Mouse (Mus musculus): Measurements from ENCODE around the gene Paqr3. TPM values are rescaled to one million over a fixed set of nuclear protein-coding genes. Genes with fewer than 3 reads are reported as not detected.

The Paqr3 gene
- polyA plus RNA-seq, 1 experiment from 2014 or later, result 0.57 TPM

- H3K4me1 ChIP-seq (ENCODE audit: control insufficient read depth, low read depth, low read length), result no peaks in the 10 kb centered on the region
- WGBS (ENCODE audit: insufficient replicate concordance), result 67% methylated on average over 12 of the region's 12 CpGs
- no peak for ATAC-seq (ENCODE audit: low read depth)
- no peak overlapping the region for H3K9ac ChIP-seq (ENCODE audit: low read depth, low read length)
- H3K27ac ChIP-seq (ENCODE audit: low read length), result no peak overlapping the region
- H3K4me2 ChIP-seq (ENCODE audit: low read depth, low read length), result no peak overlapping the region
- H3K9me3 ChIP-seq (replicated peaks; ENCODE audit: control insufficient read depth, low read length), result no peaks in the 10 kb centered on the region
- no peaks in the 10 kb centered on the region for H3K27me3 ChIP-seq (ENCODE audit: control insufficient read depth, insufficient read depth, low read depth, low read length)
- no peaks in the 10 kb centered on the region for H3K36me3 ChIP-seq (ENCODE audit: control insufficient read depth, insufficient read depth)
- no peak overlapping the region for H3K4me3 ChIP-seq (ENCODE audit: low read depth, low read length)
Observed at GRCm38 (mm10) chr5:97124977-97125376, 13.6 kb upstream of the Paqr3 start.

GRCm38 (mm10) chr5:97110697-97111096, 699 bp downstream of the Paqr3 start:
- Histone ChIP-seq H3K4me1 (ENCODE audit: control insufficient read depth, low read depth, low read length) (peaks cover 8% of the 10 kb centered on the region), H3K9me3 (replicated peaks; ENCODE audit: control insufficient read depth, low read length) (no peaks in the 10 kb centered on the region), H3K9ac (ENCODE audit: low read depth, low read length) (peak overlapping the region; percentile 64; the same call in 1 of the 2 replicates), H3K27me3 (ENCODE audit: control insufficient read depth, insufficient read depth, low read depth, low read length) (peaks cover 6% of the 10 kb centered on the region), H3K4me2 (ENCODE audit: low read depth, low read length) (peak overlapping the region; percentile 96), H3K36me3 (ENCODE audit: control insufficient read depth, insufficient read depth) (no peaks in the 10 kb centered on the region), H3K4me3 (ENCODE audit: low read depth, low read length) (peak overlapping the region; percentile 73), H3K27ac (ENCODE audit: low read length) (no peak overlapping the region)
- WGBS (ENCODE audit: insufficient replicate concordance), result 24% methylated on average over 5 of the region's 5 CpGs
- no peak for ATAC-seq (ENCODE audit: low read depth)

- WGBS (ENCODE audit: insufficient replicate concordance), result 56% methylated on average over 2 of the region's 2 CpGs
- H3K4me2 ChIP-seq (ENCODE audit: low read depth, low read length), result peak overlapping the region; percentile 96; the same call in 1 of the 2 replicates
- no peak for ATAC-seq (ENCODE audit: low read depth)
Observed at GRCm38 (mm10) chr5:97110133-97110532, 1.3 kb downstream of the Paqr3 start.

GRCm38 (mm10) chr5:97108333-97108732, 3.1 kb downstream of the Paqr3 start:
- Histone ChIP-seq H3K4me1 (ENCODE audit: control insufficient read depth, low read depth, low read length) (peaks cover 8% of the 10 kb centered on the region), H3K27ac (ENCODE audit: low read length) (no peak overlapping the region), H3K9ac (ENCODE audit: low read depth, low read length) (no peak overlapping the region), H3K4me3 (ENCODE audit: low read depth, low read length) (no peak overlapping the region), H3K36me3 (ENCODE audit: control insufficient read depth, insufficient read depth) (no peaks in the 10 kb centered on the region), H3K4me2 (ENCODE audit: low read depth, low read length) (no peak overlapping the region), H3K27me3 (ENCODE audit: control insufficient read depth, insufficient read depth, low read depth, low read length) (peaks cover 6% of the 10 kb centered on the region), H3K9me3 (replicated peaks; ENCODE audit: control insufficient read depth, low read length) (no peaks in the 10 kb centered on the region)
- no peak for ATAC-seq (ENCODE audit: low read depth)
- WGBS (ENCODE audit: insufficient replicate concordance), result 69% methylated on average over 5 of the region's 5 CpGs

More at GRCm38 (mm10) chr5:97110133-97110532, 1.3 kb downstream of the Paqr3 start:
- Histone ChIP-seq H3K36me3 (ENCODE audit: control insufficient read depth, insufficient read depth) (no peaks in the 10 kb centered on the region), H3K27ac (ENCODE audit: low read length) (no peak overlapping the region), H3K9me3 (replicated peaks; ENCODE audit: control insufficient read depth, low read length) (no peaks in the 10 kb centered on the region), H3K9ac (ENCODE audit: low read depth, low read length) (no peak overlapping the region), H3K4me1 (ENCODE audit: control insufficient read depth, low read depth, low read length) (peaks cover 8% of the 10 kb centered on the region), H3K4me3 (ENCODE audit: low read depth, low read length) (no peak overlapping the region), H3K27me3 (ENCODE audit: control insufficient read depth, insufficient read depth, low read depth, low read length) (peaks cover 6% of the 10 kb centered on the region)

- Histone ChIP-seq H3K4me1 (ENCODE audit: control insufficient read depth, low read depth, low read length) (no peaks in the 10 kb centered on the region), H3K4me2 (ENCODE audit: low read depth, low read length) (no peak overlapping the region), H3K4me3 (ENCODE audit: low read depth, low read length) (no peak overlapping the region), H3K27ac (ENCODE audit: low read length) (no peak overlapping the region), H3K9ac (ENCODE audit: low read depth, low read length) (no peak overlapping the region), H3K36me3 (ENCODE audit: control insufficient read depth, insufficient read depth) (no peaks in the 10 kb centered on the region), H3K9me3 (replicated peaks; ENCODE audit: control insufficient read depth, low read length) (no peaks in the 10 kb centered on the region), H3K27me3 (ENCODE audit: control insufficient read depth, insufficient read depth, low read depth, low read length) (no peaks in the 10 kb centered on the region)
- ATAC-seq (ENCODE audit: low read depth), result no peak
- 75% methylated on average over 8 of the region's 8 CpGs for WGBS (ENCODE audit: insufficient replicate concordance)
Observed at GRCm38 (mm10) chr5:97099954-97100353, 11.4 kb downstream of the Paqr3 start.

GRCm38 (mm10) chr5:97097631-97098041, 13.8 kb downstream of the Paqr3 start:
- no peaks in the 10 kb centered on the region for H3K4me1 ChIP-seq (ENCODE audit: control insufficient read depth, low read depth, low read length)
- no peaks in the 10 kb centered on the region for H3K27me3 ChIP-seq (ENCODE audit: control insufficient read depth, insufficient read depth, low read depth, low read length)
- no peak overlapping the region for H3K4me2 ChIP-seq (ENCODE audit: low read depth, low read length)
- WGBS (ENCODE audit: insufficient replicate concordance), result 73% methylated on average over 9 of the region's 9 CpGs
- no peak overlapping the region for H3K27ac ChIP-seq (ENCODE audit: low read length)
- no peak overlapping the region for H3K4me3 ChIP-seq (ENCODE audit: low read depth, low read length)
- no peak overlapping the region for H3K9ac ChIP-seq (ENCODE audit: low read depth, low read length)
- no peak for ATAC-seq (ENCODE audit: low read depth)
- no peaks in the 10 kb centered on the region; the same call in 1 of the 2 replicates for H3K36me3 ChIP-seq (ENCODE audit: control insufficient read depth, insufficient read depth)
- no peaks in the 10 kb centered on the region for H3K9me3 ChIP-seq (replicated peaks; ENCODE audit: control insufficient read depth, low read length)

GRCm38 (mm10) chr5:97095335-97095734, 16.1 kb downstream of the Paqr3 start:
- no peaks in the 10 kb centered on the region for H3K27me3 ChIP-seq (ENCODE audit: control insufficient read depth, insufficient read depth, low read depth, low read length)
- H3K27ac ChIP-seq (ENCODE audit: low read length), result no peak overlapping the region
- H3K4me3 ChIP-seq (ENCODE audit: low read depth, low read length), result no peak overlapping the region
- WGBS (ENCODE audit: insufficient replicate concordance), result 41% methylated on average over 11 of the region's 13 CpGs
- H3K36me3 ChIP-seq (ENCODE audit: control insufficient read depth, insufficient read depth), result peaks cover 2% of the 10 kb centered on the region; the same call in 1 of the 2 replicates
- no peaks in the 10 kb centered on the region for H3K4me1 ChIP-seq (ENCODE audit: control insufficient read depth, low read depth, low read length)
- no peak overlapping the region for H3K4me2 ChIP-seq (ENCODE audit: low read depth, low read length)
- no peak overlapping the region for H3K9ac ChIP-seq (ENCODE audit: low read depth, low read length)
- ATAC-seq (ENCODE audit: low read depth), result no peak
- no peaks in the 10 kb centered on the region for H3K9me3 ChIP-seq (replicated peaks; ENCODE audit: control insufficient read depth, low read length)

- Histone ChIP-seq H3K9me3 (replicated peaks; ENCODE audit: control insufficient read depth, low read length) (no peaks in the 10 kb centered on the region), H3K36me3 (ENCODE audit: control insufficient read depth, insufficient read depth) (peaks cover 17% of the 10 kb centered on the region), H3K4me1 (ENCODE audit: control insufficient read depth, low read depth, low read length) (no peaks in the 10 kb centered on the region), H3K27ac (ENCODE audit: low read length) (no peak overlapping the region), H3K9ac (ENCODE audit: low read depth, low read length) (no peak overlapping the region), H3K4me3 (ENCODE audit: low read depth, low read length) (no peak overlapping the region), H3K27me3 (ENCODE audit: control insufficient read depth, insufficient read depth, low read depth, low read length) (no peaks in the 10 kb centered on the region), H3K4me2 (ENCODE audit: low read depth, low read length) (no peak overlapping the region)
- ATAC-seq (ENCODE audit: low read depth), result no peak
- 88% methylated on average over 8 of the region's 8 CpGs for WGBS (ENCODE audit: insufficient replicate concordance)
Observed at GRCm38 (mm10) chr5:97092970-97093369, 18.4 kb downstream of the Paqr3 start.

GRCm38 (mm10) chr5:97090034-97090784, 21.2 kb downstream of the Paqr3 start:
- Histone ChIP-seq H3K27me3 (ENCODE audit: control insufficient read depth, insufficient read depth, low read depth, low read length) (no peaks in the 10 kb centered on the region), H3K4me3 (ENCODE audit: low read depth, low read length) (no peak overlapping the region), H3K9me3 (replicated peaks; ENCODE audit: control insufficient read depth, low read length) (no peaks in the 10 kb centered on the region), H3K4me1 (ENCODE audit: control insufficient read depth, low read depth, low read length) (no peaks in the 10 kb centered on the region), H3K9ac (ENCODE audit: low read depth, low read length) (no peak overlapping the region), H3K36me3 (ENCODE audit: control insufficient read depth, insufficient read depth) (peaks cover 39% of the 10 kb centered on the region), H3K4me2 (ENCODE audit: low read depth, low read length) (no peak overlapping the region), H3K27ac (ENCODE audit: low read length) (no peak overlapping the region)
- peak; percentile 15; the same call in 1 of the 2 replicates for ATAC-seq (ENCODE audit: low read depth)
- WGBS (ENCODE audit: insufficient replicate concordance), result 87% methylated on average over 6 of the region's 6 CpGs

Data from liver, embryonic 16.5 days (tissue).